Mouse (Mus musculus) lung, embryonic 15.5 days (tissue): ENCODE measurements around the gene Amigo2. TPM values are rescaled to one million over a fixed set of nuclear protein-coding genes. Genes with fewer than 3 reads are reported as not detected.
"Not testable (repeated sequence)": the region's sequence is repeated elsewhere in the genome, so short reads cannot be mapped to it uniquely, and the experiment has no call there.

Experiments used
- ATAC-seq: fragments of 200-750 bp; cut with Nextera tagmentation; 2 replicates; pipeline ENCODE4 v1.8.0; 2017; ENCODE audit warnings: moderate number of reproducible peaks, borderline replicate concordance; ENCODE audit not compliant: low FRiP score, low TSS enrichment; ENCODE audit errors: extremely low read depth
- H3K27ac ChIP-seq: fragments of 300-500 bp; sonication (generic); 2 replicates; pipeline ENCODE4 v1.5.1; 2015; ENCODE audit warnings: moderate library complexity, mild to moderate bottlenecking, inconsistent platforms
- H3K27me3 ChIP-seq: fragments of 300-500 bp; sonication (generic); 2 replicates; pipeline ENCODE4 v1.6.1; 2015; ENCODE audit warnings: inconsistent platforms
- H3K36me3 ChIP-seq: fragments of 300-500 bp; sonication (generic); 2 replicates; pipeline ENCODE4 v1.6.1; 2015; ENCODE audit warnings: inconsistent platforms
- H3K4me1 ChIP-seq: fragments of 300-500 bp; sonication (generic); 2 replicates; pipeline ENCODE4 v1.6.1; 2015; ENCODE audit warnings: inconsistent platforms
- H3K4me2 ChIP-seq: fragments of 300-500 bp; sonication (generic); 2 replicates; pipeline ENCODE4 v1.6.1; 2015; ENCODE audit warnings: inconsistent platforms, mild to moderate bottlenecking, moderate library complexity
- H3K4me3 ChIP-seq: fragments of 300-500 bp; sonication (generic); 2 replicates; pipeline ENCODE4 v1.5.1; 2015; ENCODE audit warnings: mild to moderate bottlenecking, inconsistent platforms
- H3K9ac ChIP-seq: fragments of 300-500 bp; sonication (generic); 2 replicates; pipeline ENCODE4 v1.6.1; 2015; ENCODE audit warnings: inconsistent platforms
- H3K9me3 ChIP-seq: fragments of 300-500 bp; sonication (generic); 2 replicates; pipeline ENCODE4 v1.6.1; 2016; ENCODE audit warnings: inconsistent platforms
- WGBS: fragments of 180-500 bp; shearing (Covaris S2); methylation state at CpG from one replicate; pipeline ENCODE4 v1.1.7; 2015; 5-methylcytosine and 5-hydroxymethylcytosine counted together
- polyA plus RNA-seq: library from polyadenylated mRNA; unstranded; fragments of >200 nt; fragmentation: Nextera tagmentation; extraction: Ambion mirVana; gene quantifications from 2 replicates; pipeline ENCODE4 v1.2.1, GENCODE M21; 2015

The Amigo2 gene
- polyA plus RNA-seq, 1 experiment from 2014 or later: 6.0 TPM

- Histone ChIP-seq H3K27ac (no peak overlapping the region), H3K4me2 (peak overlapping the region; percentile 73), H3K4me3 (peak overlapping the region; percentile 61), H3K9ac (no peak overlapping the region), H3K36me3 (no peaks in the 10 kb centered on the region), H3K4me1 (peaks cover 17% of the 10 kb centered on the region; the same call in 1 of the 2 replicates), H3K27me3 (peaks cover 17% of the 10 kb centered on the region), H3K9me3 (no peaks in the 10 kb centered on the region)
- no peak for ATAC-seq
- 24% methylated on average over 14 of the region's 14 CpGs for WGBS
These were observed 831 bp downstream of the Amigo2 start for GRCm38 (mm10) chr15:97246256-97246655.

- H3K4me2 ChIP-seq: no peak overlapping the region
These were observed 1.7 kb downstream of the Amigo2 start for GRCm38 (mm10) chr15:97245392-97245791.

GRCm38 (mm10) chr15:97236943-97237342, 10.1 kb downstream of the Amigo2 start:
- Histone ChIP-seq H3K4me3 (no peak overlapping the region), H3K4me1 (no peaks in the 10 kb centered on the region), H3K9ac (no peak overlapping the region), H3K36me3 (no peaks in the 10 kb centered on the region), H3K9me3 (no peaks in the 10 kb centered on the region; the same call in 1 of the 2 replicates), H3K4me2 (no peak overlapping the region), H3K27ac (no peak overlapping the region), H3K27me3 (no peaks in the 10 kb centered on the region)
- no peak for ATAC-seq
- WGBS: 46% methylated on average over 9 of the region's 9 CpGs

More at GRCm38 (mm10) chr15:97245392-97245791, 1.7 kb downstream of the Amigo2 start:
- no peak overlapping the region for H3K4me3 ChIP-seq
- WGBS: 73% methylated on average over 18 of the region's 18 CpGs
- no peak for ATAC-seq
- peaks cover 17% of the 10 kb centered on the region for H3K27me3 ChIP-seq
- H3K4me1 ChIP-seq: peaks cover 17% of the 10 kb centered on the region; the same call in 1 of the 2 replicates
- H3K27ac ChIP-seq: no peak overlapping the region
- H3K9me3 ChIP-seq: no peaks in the 10 kb centered on the region
- H3K9ac ChIP-seq: no peak overlapping the region
- H3K36me3 ChIP-seq: no peaks in the 10 kb centered on the region

GRCm38 (mm10) chr15:97235183-97235582, 11.9 kb downstream of the Amigo2 start:
- H3K4me3 ChIP-seq: no peak overlapping the region
- H3K4me2 ChIP-seq: no peak overlapping the region
- 21% methylated on average over 7 of the region's 7 CpGs for WGBS
- no peak for ATAC-seq
- no peaks in the 10 kb centered on the region for H3K27me3 ChIP-seq
- H3K36me3 ChIP-seq: no peaks in the 10 kb centered on the region
- no peaks in the 10 kb centered on the region; the same call in 1 of the 2 replicates for H3K9me3 ChIP-seq
- H3K4me1 ChIP-seq: no peaks in the 10 kb centered on the region
- H3K27ac ChIP-seq: no peak overlapping the region
- no peak overlapping the region for H3K9ac ChIP-seq

- Histone ChIP-seq H3K9ac (no peak overlapping the region), H3K4me3 (no peak overlapping the region), H3K9me3 (no peaks in the 10 kb centered on the region; the same call in 1 of the 2 replicates), H3K36me3 (no peaks in the 10 kb centered on the region), H3K27ac (no peak overlapping the region), H3K27me3 (no peaks in the 10 kb centered on the region), H3K4me2 (no peak overlapping the region), H3K4me1 (no peaks in the 10 kb centered on the region)
- ATAC-seq: no peak
- 85% methylated on average over 6 of the region's 6 CpGs for WGBS
These were observed 13.0 kb downstream of the Amigo2 start for GRCm38 (mm10) chr15:97234076-97234475.

- Histone ChIP-seq H3K4me2 (no peak overlapping the region), H3K9ac (no peak overlapping the region), H3K9me3 (no peaks in the 10 kb centered on the region; the same call in 1 of the 2 replicates), H3K27ac (no peak overlapping the region), H3K4me3 (no peak overlapping the region), H3K4me1 (no peaks in the 10 kb centered on the region), H3K36me3 (no peaks in the 10 kb centered on the region), H3K27me3 (no peaks in the 10 kb centered on the region)
- 67% methylated on average over 11 of the region's 11 CpGs for WGBS
- ATAC-seq: no peak
These were observed 17.5 kb downstream of the Amigo2 start for GRCm38 (mm10) chr15:97229494-97230077.

GRCm38 (mm10) chr15:97224003-97224402, 23.1 kb downstream of the Amigo2 start:
- H3K27ac ChIP-seq: no peak overlapping the region
- no peak overlapping the region for H3K4me3 ChIP-seq
- no peaks in the 10 kb centered on the region for H3K27me3 ChIP-seq
- H3K9ac ChIP-seq: no peak overlapping the region
- H3K9me3 ChIP-seq: no peaks in the 10 kb centered on the region
- 59% methylated on average over 8 of the region's 8 CpGs for WGBS
- H3K36me3 ChIP-seq: no peaks in the 10 kb centered on the region
- no peak for ATAC-seq
- no peaks in the 10 kb centered on the region for H3K4me1 ChIP-seq
- no peak overlapping the region; the same call in 1 of the 2 replicates for H3K4me2 ChIP-seq

GRCm38 (mm10) chr15:97223431-97223830, 23.7 kb downstream of the Amigo2 start:
- ATAC-seq: no peak
- Histone ChIP-seq H3K9ac (no peak overlapping the region), H3K27me3 (no peaks in the 10 kb centered on the region), H3K4me3 (no peak overlapping the region), H3K4me2 (no peak overlapping the region), H3K4me1 (no peaks in the 10 kb centered on the region), H3K27ac (peak overlapping the region; percentile 51; the same call in 1 of the 2 replicates), H3K36me3 (no peaks in the 10 kb centered on the region), H3K9me3 (no peaks in the 10 kb centered on the region)
- WGBS: 66% methylated on average over 10 of the region's 10 CpGs

- H3K4me2 ChIP-seq: no peak overlapping the region
- 92% methylated on average over 5 of the region's 5 CpGs for WGBS
- ATAC-seq: no peak
- H3K36me3 ChIP-seq: no peaks in the 10 kb centered on the region
- H3K27me3 ChIP-seq: no peaks in the 10 kb centered on the region
- no peak overlapping the region for H3K9ac ChIP-seq
- no peaks in the 10 kb centered on the region for H3K9me3 ChIP-seq
- no peak overlapping the region for H3K27ac ChIP-seq
- H3K4me3 ChIP-seq: no peak overlapping the region
- no peaks in the 10 kb centered on the region for H3K4me1 ChIP-seq
These were observed 30.2 kb downstream of the Amigo2 start for GRCm38 (mm10) chr15:97216843-97217242.

- H3K9me3 ChIP-seq: no peaks in the 10 kb centered on the region
- no peaks in the 10 kb centered on the region for H3K27me3 ChIP-seq
- no peak overlapping the region for H3K27ac ChIP-seq
- 65% methylated on average over 17 of the region's 17 CpGs for WGBS
- no peaks in the 10 kb centered on the region for H3K36me3 ChIP-seq
- no peaks in the 10 kb centered on the region for H3K4me1 ChIP-seq
- no peak for ATAC-seq
- H3K4me2 ChIP-seq: no peak overlapping the region
- no peak overlapping the region for H3K9ac ChIP-seq
- no peak overlapping the region for H3K4me3 ChIP-seq
These were observed 34.3 kb downstream of the Amigo2 start for GRCm38 (mm10) chr15:97212501-97213477.

- not testable (repeated sequence) for H3K9ac ChIP-seq, ATAC-seq, H3K4me2 ChIP-seq, H3K36me3 ChIP-seq, H3K4me1 ChIP-seq, H3K27me3 ChIP-seq, H3K9me3 ChIP-seq, H3K27ac ChIP-seq, H3K4me3 ChIP-seq
- 83% methylated on average over 3 of the region's 3 CpGs for WGBS
These were observed 37.3 kb downstream of the Amigo2 start for GRCm38 (mm10) chr15:97209754-97210153.

GRCm38 (mm10) chr15:97206506-97206905, 40.6 kb downstream of the Amigo2 start:
- H3K4me3 ChIP-seq: no peak overlapping the region
- no peak overlapping the region for H3K9ac ChIP-seq
- no peak overlapping the region for H3K4me2 ChIP-seq
- no peaks in the 10 kb centered on the region for H3K4me1 ChIP-seq
- no peak overlapping the region for H3K27ac ChIP-seq
- H3K36me3 ChIP-seq: no peaks in the 10 kb centered on the region
- no peaks in the 10 kb centered on the region for H3K27me3 ChIP-seq
- H3K9me3 ChIP-seq: no peaks in the 10 kb centered on the region
- 91% methylated on average over 8 of the region's 8 CpGs for WGBS
- ATAC-seq: no peak
